Mouse (Mus musculus) c-Kit-positive CD71-positive TER-119-negative erythroid progenitor cells, embryonic 14.5 days (primary cell): ENCODE results near the gene Olfr703.

Source experiments
- DNase-seq: peaks from one replicate; pipeline ENCODE4 v3.0.0-alpha.2; 2013; ENCODE audit warnings: low read depth

Gene Olfr703

DNA sequence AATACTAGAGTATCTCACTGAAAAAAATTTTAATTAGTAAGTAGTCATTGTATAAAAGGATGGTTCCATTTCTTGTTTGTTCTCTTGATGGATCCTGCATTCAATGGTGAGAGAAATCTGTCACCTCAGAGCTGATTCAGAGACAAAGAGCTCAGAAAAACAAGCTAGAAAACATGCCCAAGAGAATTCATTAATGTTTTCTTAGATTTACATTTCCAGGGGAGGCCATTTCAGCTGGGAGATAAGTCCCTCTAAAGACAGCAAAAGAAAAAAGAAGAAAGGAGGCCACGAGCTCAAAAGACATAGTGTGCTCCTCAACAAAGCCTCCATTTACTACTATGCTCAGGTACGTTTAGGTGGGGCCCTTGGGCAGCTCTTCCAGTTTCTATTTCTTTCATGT, at the start of gene Olfr703:
Gene Olfr703 (plus strand): TSS at position 301 of the 400 bp plus-strand sequence.
- no peak for DNase-seq

DNA sequence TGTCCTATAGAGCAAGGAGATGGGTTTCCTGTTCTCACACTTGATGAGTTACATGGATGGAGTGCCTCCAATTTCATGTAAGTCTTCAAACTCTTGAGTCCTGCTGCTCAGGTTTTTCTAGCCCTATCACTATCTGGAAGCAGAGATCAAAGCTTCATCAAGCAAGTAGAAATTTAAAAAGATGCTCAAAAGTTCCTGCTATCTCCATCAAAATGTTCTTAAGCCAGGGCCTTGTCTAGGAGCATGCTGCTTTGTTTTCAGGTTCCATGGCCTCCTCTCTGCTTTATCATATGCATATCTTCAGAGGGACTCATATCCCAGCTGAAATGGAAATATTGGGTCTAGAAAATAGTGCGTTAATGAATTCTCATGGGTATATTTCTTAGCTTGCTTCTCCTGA, 34.4 kb upstream of the Olfr703 start, which contains the start of gene Olfr700:
Gene Olfr700 (minus strand): TSS at position 101 of the 400 bp plus-strand sequence.
- DNase-seq, result no peak

DNA sequence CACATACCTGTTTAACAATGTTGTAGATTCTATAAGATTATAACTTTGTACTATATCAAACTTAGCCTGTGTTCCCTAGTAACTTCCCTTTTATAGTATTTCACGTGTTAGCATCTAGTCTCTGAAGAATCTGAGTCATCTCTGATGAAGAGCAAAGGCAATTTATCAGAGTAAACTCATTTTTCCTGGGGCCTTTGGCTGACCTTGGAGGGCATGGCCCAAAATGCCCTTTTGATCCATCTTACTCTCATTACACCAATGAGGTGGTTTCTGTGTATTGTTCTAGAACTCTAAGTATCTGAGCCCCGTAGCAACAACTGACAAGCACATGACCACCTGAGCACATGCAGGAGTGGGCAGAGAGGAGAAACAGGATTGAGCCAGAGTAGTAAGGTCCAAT, 29.3 kb upstream of the Olfr703 start, which contains the start of gene Olfr701:
Gene Olfr701 (plus strand): TSS at position 301 of the 400 bp plus-strand sequence.
- DNase-seq, result no peak

DNA sequence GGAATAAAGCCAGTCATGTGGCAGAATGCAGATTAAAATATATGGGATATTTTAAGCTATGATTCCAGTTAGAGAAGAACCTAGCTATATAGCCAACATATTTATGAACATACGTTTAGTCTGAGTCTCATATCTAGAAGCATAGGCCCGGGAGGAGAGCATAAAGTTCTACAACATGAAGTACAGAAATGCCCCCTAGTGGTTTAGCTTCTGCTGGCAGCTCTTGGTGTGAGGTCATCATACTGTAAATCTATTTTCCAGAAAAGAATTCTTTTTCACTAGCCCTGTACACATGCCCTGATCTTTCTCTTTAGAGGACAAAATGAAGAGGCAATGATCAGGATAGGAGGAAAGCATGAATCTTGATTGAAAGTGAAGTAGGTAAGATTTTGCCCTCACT, 27.4 kb upstream of the Olfr703 start:
- peak; percentile 9 for DNase-seq

DNA sequence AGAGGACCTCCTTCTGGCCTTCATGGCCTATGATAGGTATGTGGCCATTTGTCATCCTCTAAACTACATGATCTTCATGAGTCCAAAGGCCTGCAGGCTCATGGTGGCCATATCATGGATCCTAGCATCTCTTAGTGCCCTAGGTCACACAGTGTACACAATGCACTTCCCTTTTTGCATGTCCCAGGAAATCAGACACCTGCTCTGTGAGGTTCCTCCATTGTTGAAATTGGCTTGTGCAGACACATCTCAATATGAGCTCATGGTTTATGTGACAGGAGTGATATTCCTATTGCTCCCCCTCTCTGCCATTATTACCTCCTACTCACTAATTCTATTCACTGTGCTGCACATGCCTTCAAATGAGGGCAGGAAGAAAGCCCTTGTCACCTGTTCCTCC, 24.7 kb upstream of the Olfr703 start:
- no peak for DNase-seq

DNA sequence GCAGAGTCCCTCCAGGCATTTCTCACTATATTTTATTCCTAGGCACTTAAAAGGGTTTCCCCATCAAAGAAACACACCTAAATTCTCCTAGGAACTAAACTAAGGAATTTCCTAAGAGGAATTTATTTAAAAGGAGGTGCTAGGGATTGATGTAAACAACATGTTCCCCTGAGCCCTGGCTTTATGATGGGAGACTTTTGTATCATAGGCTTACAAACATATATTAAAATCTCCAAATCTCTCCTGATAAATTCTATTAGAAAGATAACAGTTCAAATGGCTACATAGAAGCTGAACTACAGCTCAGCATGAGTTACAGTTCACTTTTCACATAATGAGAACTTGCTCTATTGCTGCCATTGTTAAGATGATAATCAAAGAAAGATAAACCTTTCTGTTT, 9.4 kb upstream of the Olfr703 start, which contains the start of gene Olfr702:
Gene Olfr702 (minus strand): TSS at position 101 of the 400 bp plus-strand sequence.
- DNase-seq, result no peak

DNA sequence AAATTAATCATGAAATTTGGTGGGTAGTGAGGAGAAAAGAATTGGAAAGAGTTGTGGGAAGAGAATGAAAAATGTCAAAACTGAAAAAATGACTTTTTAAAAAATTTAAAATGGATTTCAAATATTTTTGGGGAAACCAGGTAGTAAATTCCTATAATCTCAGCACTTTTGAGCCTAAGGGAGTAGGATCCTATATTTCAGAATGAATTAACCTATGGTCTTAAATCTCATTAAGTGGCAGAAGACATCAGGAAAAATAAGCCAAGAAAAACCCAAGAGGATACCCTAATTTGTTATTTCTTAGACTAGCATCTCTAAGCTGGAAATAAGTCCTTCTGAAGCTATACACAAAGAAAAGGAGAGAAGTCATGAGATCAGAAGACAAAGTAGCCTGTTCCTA, 19.7 kb downstream of the Olfr703 start, which contains the start of gene Olfr704:
Gene Olfr704 (plus strand): TSS at position 301 of the 400 bp plus-strand sequence.
- no peak for DNase-seq

DNA sequence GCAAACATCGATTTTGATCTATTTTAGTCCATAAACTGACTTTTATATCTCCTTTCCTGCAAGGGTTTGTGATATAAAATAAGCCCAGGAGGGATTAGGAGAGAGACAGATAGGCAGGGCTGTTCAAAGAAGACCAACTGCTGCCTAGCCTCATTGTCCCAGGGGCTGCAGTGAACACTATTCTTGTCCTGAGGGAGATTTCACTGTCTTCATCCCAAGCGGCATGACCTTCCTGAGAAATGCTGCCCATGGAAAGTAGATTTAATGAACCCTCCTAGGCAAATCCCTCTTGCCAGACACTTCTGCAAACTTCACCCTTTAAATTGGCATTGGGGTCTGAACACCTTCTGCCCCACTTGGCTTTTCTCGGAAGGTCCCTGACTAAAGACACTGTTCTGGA, 33.6 kb downstream of the Olfr703 start, which contains the start of gene Olfr705:
Gene Olfr705 (minus strand): TSS at position 101 of the 400 bp plus-strand sequence.
- no peak for DNase-seq

DNA sequence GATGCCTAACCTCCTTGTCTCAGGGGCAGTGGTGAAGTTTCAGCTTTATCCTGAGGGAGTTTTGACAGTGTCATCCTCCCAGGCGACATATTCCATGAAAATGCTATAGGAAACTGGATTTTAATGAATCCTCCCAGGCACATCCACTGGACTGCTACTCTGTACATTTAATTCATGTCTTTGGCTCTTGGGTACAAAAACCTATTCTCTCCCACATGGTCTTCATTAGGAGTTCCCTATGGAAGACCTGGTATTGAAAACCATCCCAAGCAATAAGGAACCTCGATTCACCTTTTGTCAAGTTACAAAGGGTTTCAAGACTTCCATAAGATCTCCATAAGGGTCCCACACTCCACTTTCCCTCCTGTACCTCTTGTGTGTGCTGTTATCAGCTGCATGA, 44.9 kb downstream of the Olfr703 start, which contains the start of gene Olfr706:
Gene Olfr706 (minus strand): TSS at position 101 of the 400 bp plus-strand sequence.
- no peak for DNase-seq
